Mouse (Mus musculus) lung, adult 18-20 months (tissue): Measurements from ENCODE around the gene Napepld.
"Not testable (repeated sequence)": the region's sequence is repeated elsewhere in the genome, so short reads cannot be mapped to it uniquely, and the experiment has no call there.

Experiments
- DNase-seq, 2 experiments: peaks; one replicate each; pipeline ENCODE4 v3.0.0; 2022; ENCODE audit warnings: mixed read lengths in 2 of 2

Gene Napepld

DNA sequence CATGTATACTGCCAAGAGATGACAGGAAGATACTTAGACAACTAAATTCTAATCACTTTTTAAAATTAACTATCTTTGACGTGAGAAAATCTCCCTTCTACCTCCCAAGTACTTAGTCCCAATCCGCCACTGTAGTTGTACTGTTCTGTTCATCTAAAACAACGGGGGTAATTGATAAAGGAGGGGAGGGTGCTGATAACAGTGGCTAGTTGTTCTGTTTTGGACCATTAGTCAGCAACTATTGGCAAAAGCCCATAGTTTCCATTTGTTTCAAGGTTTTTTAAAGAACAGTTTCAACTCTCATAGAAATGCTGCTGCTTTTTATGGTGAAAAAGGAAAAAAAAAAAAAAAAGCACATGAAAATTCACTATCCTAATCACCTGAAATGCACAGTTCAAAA is 2.5 kb upstream of the Napepld start:
- DNase-seq = no peak

DNA sequence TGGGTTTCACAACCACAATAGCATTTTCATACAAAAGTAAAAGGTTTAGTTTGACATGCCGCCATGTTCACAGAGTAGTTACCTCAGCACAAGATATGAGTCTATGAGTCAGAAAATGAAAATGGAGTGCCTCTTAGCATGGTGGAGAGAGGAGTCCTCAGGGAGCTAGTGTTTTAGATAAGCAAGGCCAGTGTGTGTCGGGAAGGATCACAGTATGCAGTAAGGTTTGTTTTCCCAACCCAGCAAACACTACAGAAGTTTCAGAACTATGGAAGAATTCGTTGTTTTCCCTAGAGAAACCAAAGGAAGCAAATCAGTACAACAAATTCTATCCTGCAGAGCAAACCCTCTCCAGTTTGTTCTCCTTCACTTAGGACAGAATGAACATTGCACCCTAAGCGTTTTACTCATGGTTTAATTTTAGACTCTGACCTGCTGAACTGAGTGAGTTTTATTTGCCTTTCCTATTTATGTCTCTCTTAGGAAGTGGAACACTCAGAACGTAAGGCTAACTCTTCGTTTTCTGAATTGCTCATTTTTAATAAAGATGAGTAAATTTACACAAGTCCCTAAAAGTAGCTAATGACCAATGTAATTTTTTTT is 1.8 kb upstream of the Napepld start:
- no peak for DNase-seq

- DNase-seq = no peak
Measured at GRCm38 (mm10) chr5:21702009-21702364, 791 bp upstream of the Napepld start.

- DNase-seq = no peak
Measured at GRCm38 (mm10) chr5:21700934-21701333, 262 bp downstream of the Napepld start.

GRCm38 (mm10) chr5:21700272-21700821 is 849 bp downstream of the Napepld start:
- DNase-seq = no peak

- DNase-seq = not testable (repeated sequence)
Measured at GRCm38 (mm10) chr5:21699555-21699954, 1.6 kb downstream of the Napepld start.

DNA sequence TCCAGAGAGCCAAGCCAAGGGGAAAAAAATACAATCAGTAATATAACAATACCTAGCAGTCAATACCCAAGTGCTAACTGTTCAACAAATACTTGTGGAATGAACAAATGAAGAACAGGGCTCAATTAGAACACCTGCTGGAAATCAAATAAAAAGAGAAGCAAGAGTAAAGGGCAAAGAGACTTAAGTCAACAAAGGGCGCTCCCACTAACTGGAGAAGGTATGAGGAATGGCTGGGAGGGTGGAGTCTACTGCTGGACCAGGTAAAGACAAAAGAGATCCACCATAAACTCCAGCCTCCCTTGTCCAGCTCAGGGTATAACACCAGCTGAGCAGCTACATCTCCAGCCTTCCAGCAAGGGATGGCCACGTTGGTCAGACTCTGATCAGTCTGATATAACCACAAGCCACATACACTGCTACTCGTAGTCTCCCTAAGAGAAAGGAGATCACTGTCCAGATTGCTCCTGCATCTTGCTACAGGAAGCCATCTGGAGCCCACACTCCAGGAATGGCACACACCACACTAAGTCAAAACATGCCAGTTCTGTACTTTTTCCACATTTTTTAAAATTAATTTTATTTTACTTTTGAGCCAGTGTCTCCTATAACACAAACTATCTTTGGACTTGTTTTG is 6.2 kb downstream of the Napepld start:
- no peak for DNase-seq

GRCm38 (mm10) chr5:21693372-21693870 is 7.8 kb downstream of the Napepld start:
- DNase-seq = no peak

DNA sequence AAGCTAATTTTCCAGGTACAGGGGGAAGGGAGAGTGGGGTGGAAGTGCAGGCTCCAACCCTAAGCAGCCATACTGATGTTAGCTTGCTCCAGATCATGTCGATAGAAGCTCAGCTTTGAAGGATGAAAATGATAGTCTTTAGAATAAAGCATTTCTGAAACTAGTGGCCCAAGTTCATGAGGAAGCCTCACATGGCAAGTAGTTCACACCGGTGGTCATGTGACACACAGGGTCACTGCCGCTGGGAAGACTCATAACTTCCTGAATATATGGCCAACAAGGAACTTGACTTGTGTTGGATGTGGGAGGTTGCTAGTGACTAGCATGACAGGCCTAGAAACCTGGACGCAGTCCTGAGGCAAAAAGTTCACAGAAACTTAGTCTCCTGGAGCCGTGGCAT is 9.0 kb downstream of the Napepld start:
- DNase-seq = no peak

DNA sequence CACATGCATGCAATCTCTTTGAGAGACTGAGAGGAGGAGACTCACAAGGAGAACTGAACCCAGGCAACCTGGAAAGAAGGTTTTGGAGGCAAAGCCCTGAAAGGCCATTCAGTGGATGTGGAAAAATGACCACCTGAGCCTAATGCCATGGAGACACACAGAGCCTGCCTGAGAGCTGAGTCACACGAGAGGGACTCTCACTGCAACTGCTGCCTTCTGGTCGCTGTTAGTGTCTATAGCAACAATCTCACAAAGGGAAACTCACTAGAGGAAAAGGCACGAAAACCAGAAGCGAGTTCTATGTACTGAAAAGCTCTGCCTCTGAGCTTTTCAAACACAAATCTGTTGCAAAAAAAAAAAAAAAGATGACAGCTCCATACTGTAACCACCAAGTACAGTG is 14.2 kb downstream of the Napepld start:
- DNase-seq = no peak

- DNase-seq = no peak
Measured at GRCm38 (mm10) chr5:21685001-21685400, 16.2 kb downstream of the Napepld start.

DNA sequence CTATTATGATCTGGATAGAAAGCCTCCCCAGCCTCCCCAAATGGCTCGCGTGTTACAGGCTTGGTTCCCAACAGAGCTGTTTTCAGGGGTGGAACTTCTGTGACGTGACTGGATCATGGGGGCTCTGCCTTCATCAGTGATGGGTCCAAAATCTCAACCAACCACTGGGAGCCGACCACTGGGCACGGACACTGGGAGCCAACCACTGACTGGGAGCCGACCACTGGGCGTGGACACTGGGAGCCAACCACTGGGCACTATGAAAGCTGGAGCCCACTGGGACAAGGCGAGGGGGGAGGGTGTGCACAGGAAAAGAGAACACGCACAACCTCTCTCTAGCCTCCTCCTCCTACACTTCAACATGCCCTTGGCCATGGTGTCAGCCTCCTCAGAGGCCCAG is 17.4 kb downstream of the Napepld start:
- no peak for DNase-seq

GRCm38 (mm10) chr5:21680940-21681339 is 20.3 kb downstream of the Napepld start:
- DNase-seq = no peak

GRCm38 (mm10) chr5:21680029-21680428 is 21.2 kb downstream of the Napepld start:
- no peak for DNase-seq

DNA sequence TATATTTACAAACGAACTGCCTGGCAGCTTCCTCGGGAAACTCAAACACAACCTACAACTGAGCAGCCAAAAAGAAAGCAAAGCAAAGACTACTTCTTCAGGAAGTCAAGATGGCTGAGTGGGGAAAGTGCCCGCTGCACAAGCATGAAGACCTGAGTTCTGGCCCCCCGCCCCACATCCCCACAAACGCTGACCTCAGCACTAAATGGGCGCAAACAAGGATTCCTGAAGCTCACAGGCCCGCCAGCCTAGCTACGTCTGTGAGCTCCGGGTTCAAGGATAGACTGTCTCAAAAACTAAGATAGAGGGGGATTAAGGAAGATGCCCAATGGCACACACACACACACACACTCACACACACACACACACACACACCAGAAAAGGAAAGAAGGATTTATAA is 22.8 kb downstream of the Napepld start:
- DNase-seq = no peak

- DNase-seq = no peak
Measured at GRCm38 (mm10) chr5:21677939-21678338, 23.3 kb downstream of the Napepld start.

DNA sequence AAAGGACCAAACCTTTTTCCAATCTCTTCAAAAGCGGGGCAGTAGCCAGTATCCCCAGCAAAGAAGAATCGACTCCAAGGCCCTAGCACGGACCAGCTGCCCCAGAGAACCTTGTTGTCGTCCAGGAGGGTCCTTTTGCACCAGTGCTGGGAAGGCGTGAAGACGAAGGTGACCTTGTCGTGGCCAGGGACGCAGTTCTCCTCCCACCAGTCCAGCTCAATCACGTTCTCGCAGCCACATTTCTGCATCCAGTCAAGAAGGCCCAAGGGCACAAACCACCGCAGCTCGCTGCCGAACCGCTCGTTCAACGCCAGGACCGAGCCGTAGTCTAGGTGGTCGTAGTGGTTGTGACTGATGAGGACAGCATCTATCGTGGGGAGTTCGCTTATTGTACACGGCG is 25.7 kb downstream of the Napepld start:
- DNase-seq = no peak

GRCm38 (mm10) chr5:21675019-21675418 is 26.2 kb downstream of the Napepld start:
- DNase-seq = no peak

- no peak for DNase-seq
Measured at GRCm38 (mm10) chr5:21673742-21674141, 27.5 kb downstream of the Napepld start.

DNA sequence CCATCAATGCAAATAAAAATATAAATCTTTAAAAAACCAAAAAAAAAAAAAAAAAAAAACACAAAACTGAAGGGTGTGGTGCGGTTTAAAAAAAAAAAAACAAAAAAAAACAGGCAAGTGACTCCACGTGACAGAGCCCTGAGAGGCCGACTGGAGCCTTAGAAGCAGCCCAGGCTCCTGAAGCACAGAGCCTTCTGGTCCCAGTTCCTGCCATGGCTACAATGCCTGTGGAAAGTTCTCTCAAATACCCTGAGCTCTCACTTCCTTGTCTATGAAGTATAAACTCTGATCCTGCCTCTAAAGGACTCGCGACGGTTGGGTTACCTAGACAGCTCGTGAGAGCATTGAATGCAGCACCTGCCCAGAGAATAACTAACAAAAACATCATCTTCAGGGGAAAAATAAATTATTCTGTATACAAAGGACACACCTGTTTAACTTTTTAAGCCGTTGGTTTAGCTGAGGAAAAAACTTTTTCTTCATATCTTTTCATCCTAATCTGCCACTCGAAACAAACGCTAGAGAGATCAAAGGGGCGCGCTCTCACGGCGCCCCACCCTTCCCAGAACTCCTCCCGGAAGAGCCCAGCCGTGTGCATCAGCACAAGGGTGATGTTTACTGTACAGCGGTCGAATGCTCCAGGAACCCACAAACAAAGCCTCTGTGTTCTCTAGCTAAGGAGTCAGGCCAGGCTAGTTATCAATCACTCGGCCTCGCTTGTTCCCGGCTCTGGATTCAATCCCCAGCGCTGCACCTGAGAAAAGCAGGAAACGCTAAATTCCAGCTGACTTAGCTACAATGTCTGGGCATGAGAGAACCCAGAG is 28.2 kb downstream of the Napepld start:
- peak in 1 of 2 experiments; percentile 28 for DNase-seq

DNA sequence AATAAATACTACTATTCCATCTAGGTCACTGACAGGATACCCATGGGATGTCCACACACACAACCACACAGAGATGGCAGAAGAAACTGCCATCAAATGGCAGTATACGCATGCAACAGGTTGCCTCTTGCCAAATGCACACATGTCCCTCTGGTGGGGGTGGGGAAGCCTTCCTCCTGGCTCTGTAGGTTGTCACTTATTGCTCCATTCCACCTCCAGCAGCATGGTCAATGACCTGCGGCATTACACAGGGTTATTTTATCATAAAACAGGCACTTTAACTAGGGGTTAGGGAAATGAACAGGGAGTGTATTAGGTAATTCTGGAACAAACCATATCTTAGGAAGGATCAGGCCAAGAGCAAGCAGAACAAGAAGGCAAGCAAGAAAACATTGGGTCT is 31.9 kb downstream of the Napepld start:
- DNase-seq = no peak

- DNase-seq = no peak
Measured at GRCm38 (mm10) chr5:21667191-21668137, 33.7 kb downstream of the Napepld start.
